Mouse (Mus musculus): ENCODE measurements around the gene Pecam1.
"Not testable (repeated sequence)": the region's sequence is repeated elsewhere in the genome, so short reads cannot be mapped to it uniquely, and the experiment has no call there.

DNA sequence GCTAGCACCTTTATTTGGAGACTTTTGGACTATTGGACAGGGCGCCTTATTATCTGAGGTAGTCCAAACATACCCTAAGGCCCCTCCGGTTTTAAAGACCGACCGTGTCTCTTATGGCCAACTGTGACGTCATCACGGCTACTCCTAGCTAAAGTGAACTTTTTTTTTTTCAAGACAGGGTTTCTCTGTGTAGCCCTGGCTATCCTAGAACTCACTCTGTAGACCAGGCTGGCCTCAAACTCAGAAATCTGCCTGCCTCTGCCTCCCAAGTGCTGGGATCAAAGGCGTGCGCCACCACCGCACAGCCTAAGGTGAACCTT lies 25.6 kb downstream of the Pecam1 start:
- not testable (repeated sequence) for TF ChIP-seq POLR2A (IDR thresholded peaks at IDR 0.05; ENCODE audit: insufficient read depth, low read length); CTCF (IDR thresholded peaks at IDR 0.05; ENCODE audit: low read depth, low read length); EP300 (IDR thresholded peaks at IDR 0.05; ENCODE audit: insufficient read depth, low read depth, low read length)
